Mouse (Mus musculus) brain, embryonic 14.5 days (tissue): ENCODE results near the gene Erbb4.

Experiments
- CTCF ChIP-seq: fragments of 200-500 bp; IDR thresholded peaks from 2 replicates; pipeline ENCODE4 v1.5.1; 2012; ENCODE audit warnings: inconsistent platforms, mild to moderate bottlenecking, moderate library complexity, borderline replicate concordance; ENCODE audit not compliant: insufficient read depth, insufficient read length; ENCODE audit errors: extremely low read depth
- POLR2A ChIP-seq: fragments of 200-500 bp; IDR thresholded peaks from 2 replicates; pipeline ENCODE4 v1.6.1; 2012; ENCODE audit warnings: mild to moderate bottlenecking, inconsistent platforms, borderline replicate concordance; ENCODE audit not compliant: poor library complexity, insufficient read depth, insufficient read length, severe bottlenecking; ENCODE audit errors: extremely low read depth

GRCm38 (mm10) chr1:68178580-68178979 is 929.3 kb downstream of the Erbb4 start:
- TF ChIP-seq POLR2A (no peak), CTCF (no peak)
